Mouse (Mus musculus) erythroblast, embryonic 14.5 days (primary cell): ENCODE results near the gene Utrn. TPM values are rescaled to one million over a fixed set of nuclear protein-coding genes. Genes with fewer than 3 reads are reported as not detected.

ENCODE experiments used
- H3K27me3 ChIP-seq: 2 replicates; pipeline ENCODE4 v1.6.1; 2012; ENCODE audit warnings: inconsistent platforms; ENCODE audit not compliant: control insufficient read depth
- H3K36me3 ChIP-seq: 2 replicates; pipeline ENCODE4 v1.6.1; 2012; ENCODE audit warnings: mild to moderate bottlenecking, inconsistent platforms; ENCODE audit not compliant: control insufficient read depth
- H3K4me1 ChIP-seq: 2 replicates; pipeline ENCODE4 v1.6.1; 2012; ENCODE audit warnings: inconsistent platforms; ENCODE audit not compliant: control insufficient read depth
- H3K4me3 ChIP-seq: replicated peaks from 2 replicates; pipeline ENCODE3; 2012; ENCODE audit warnings: moderate library complexity, mild to moderate bottlenecking, inconsistent platforms
- H3K9me3 ChIP-seq: 2 replicates; pipeline ENCODE4 v1.6.1; 2012; ENCODE audit warnings: low read length, inconsistent platforms, mixed read lengths; ENCODE audit not compliant: control insufficient read depth
- GATA1 ChIP-seq: IDR thresholded peaks from 2 replicates; pipeline ENCODE4 v1.6.1; 2012; ENCODE audit warnings: low read length, inconsistent platforms, mixed read lengths
- TAL1 ChIP-seq: IDR thresholded peaks from 3 replicates; pipeline ENCODE4 v1.6.1; 2012; ENCODE audit warnings: low read length, inconsistent platforms, mixed read lengths
- polyA plus RNA-seq: library from polyadenylated mRNA; stranded (reverse); fragments of >175 nt; gene quantifications from 2 replicates; pipeline ENCODE4 v1.2.3, GENCODE M21; 2012

The Utrn gene
- 0.01 TPM in 2 replicates for polyA plus RNA-seq

DNA sequence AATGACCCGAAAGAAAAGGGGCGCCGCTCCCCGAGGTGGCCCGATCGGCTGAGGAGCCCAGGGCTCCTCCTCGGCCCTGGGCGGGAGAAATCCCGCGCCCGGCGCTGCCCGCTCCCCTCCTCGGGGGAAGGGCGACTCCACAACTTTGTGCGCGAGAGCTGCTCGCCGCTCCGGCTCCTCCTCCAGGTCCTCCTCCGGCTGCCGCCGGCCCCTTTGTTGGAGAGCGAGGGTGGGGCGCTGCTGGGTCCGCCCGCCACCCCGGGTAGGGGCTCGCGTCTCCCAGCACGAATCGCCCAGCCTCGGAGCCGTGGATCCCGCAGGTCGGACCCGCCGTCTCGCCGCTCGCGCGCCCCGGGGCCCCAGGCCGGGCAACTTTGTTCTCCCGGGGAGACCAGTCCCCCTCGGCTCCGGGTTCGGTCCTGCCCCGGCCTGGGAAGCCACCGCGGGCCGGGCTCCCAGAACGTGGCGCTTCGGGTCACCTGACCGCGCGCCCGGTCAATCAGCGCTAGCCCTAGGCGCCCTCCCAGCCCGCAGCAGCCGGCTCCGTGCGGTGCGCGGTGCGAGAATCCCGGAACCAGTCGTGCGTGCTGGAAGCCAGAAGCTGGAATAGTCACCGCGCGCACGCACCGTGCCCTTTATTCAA is at the start of gene Utrn:
Utrn (minus strand) TSS at position 337 of the 643 bp plus-strand sequence.
- peaks cover 23% of the 10 kb centered on the region for H3K4me1 ChIP-seq
- H3K4me3 ChIP-seq = peak within 1 kb of the TSS; percentile 64
- peaks cover 27% of the 10 kb centered on the region for H3K27me3 ChIP-seq

DNA sequence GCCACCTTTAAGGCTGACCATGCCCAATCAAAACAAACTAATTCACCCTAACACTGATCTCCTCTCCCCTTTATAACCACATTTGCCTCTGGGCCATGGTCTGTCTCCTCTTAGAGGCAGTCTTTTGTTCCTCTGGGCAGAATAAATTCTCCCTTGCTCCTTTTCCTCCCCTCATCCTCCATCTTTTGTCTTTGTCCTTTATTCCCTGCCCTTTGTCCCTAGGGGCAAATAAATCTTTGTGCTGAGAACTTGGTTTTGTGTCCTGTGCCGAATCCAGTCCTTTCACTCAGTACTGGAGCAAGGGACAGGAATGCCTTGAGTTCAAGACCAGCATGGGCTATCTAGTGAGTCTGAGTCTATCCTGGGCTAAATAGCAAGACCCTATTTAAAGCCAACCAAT is 48.5 kb upstream of the Utrn start:
- no peak overlapping the region for H3K4me3 ChIP-seq
- H3K4me1 ChIP-seq = peaks cover 9% of the 10 kb centered on the region
- H3K27me3 ChIP-seq = no peaks in the 10 kb centered on the region
- no peaks in the 10 kb centered on the region for H3K36me3 ChIP-seq
- H3K9me3 ChIP-seq = no peaks in the 10 kb centered on the region
- TF ChIP-seq GATA1 (no peak), TAL1 (no peak)

More for the DNA sequence above, at the start of gene Utrn:
- no peak for TF ChIP-seq GATA1
- no peak for TF ChIP-seq TAL1
- Histone ChIP-seq H3K9me3 (no peaks in the 10 kb centered on the region), H3K36me3 (no peaks in the 10 kb centered on the region)

DNA sequence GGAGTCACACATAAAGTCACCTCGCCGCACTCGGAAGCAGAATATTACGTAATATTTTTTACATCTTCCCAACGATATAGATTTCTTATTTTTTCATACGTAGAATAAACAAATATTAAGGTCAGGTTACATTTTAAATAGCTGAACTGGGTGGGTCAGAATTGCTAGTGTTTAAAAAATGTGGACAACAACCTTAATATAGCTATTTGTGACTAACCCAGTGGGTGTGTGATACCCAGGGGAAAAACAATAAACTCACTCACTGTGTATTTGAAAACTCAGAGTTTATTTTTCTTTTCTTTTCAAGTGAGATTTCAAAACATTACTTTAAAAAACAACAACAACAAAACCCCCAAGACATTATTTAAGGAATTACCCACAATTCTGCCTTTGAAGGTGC is 47.2 kb upstream of the Utrn start:
- no peaks in the 10 kb centered on the region for H3K36me3 ChIP-seq
- no peaks in the 10 kb centered on the region for H3K9me3 ChIP-seq
- no peaks in the 10 kb centered on the region for H3K27me3 ChIP-seq
- no peak for TF ChIP-seq TAL1
- TF ChIP-seq GATA1 = no peak
- H3K4me3 ChIP-seq = no peak overlapping the region
- no peaks in the 10 kb centered on the region for H3K4me1 ChIP-seq

DNA sequence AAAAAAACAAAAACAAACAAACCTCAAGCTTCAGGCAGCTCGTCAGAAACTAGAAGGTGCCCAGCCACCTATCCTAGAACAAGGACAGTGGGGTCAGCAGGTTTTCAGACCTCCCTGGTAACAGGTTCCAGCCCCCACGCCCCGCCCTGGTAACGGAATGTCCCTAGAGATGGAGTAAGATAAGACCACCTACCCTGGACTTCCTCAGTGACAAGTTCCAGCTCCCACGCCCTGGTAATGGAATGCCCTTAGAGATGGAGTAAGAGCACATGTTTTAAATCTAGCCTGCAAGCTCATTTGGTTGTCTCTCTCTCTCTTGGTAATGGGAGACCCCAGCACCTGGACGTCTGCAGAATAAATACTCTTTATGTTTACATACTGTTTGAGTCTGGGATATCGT is 46.7 kb upstream of the Utrn start:
- no peaks in the 10 kb centered on the region for H3K4me1 ChIP-seq
- no peaks in the 10 kb centered on the region for H3K36me3 ChIP-seq
- no peaks in the 10 kb centered on the region for H3K9me3 ChIP-seq
- TF ChIP-seq GATA1 = no peak
- H3K27me3 ChIP-seq = no peaks in the 10 kb centered on the region
- H3K4me3 ChIP-seq = no peak overlapping the region

DNA sequence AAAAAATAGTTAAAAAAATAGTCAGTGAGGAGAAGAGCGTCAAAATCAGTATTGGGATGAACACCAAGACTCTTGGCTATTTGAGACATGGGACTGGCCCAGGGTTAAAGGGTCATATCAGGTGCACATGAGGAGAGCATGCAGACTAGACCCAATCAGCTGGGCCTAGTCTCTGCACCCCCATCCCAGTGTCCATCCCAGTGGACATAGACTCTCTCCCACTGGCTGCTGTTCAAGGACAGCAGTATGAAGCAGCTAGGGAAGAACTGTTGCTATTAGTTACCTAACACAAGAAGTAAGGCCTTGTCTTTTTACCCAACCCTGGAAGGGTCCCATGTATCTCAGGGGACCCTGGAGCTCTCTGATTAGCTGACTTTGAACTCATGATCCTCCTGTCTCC is 45.0 kb upstream of the Utrn start:
- Histone ChIP-seq H3K4me3 (no peak overlapping the region), H3K9me3 (no peaks in the 10 kb centered on the region), H3K27me3 (no peaks in the 10 kb centered on the region), H3K4me1 (no peaks in the 10 kb centered on the region), H3K36me3 (no peaks in the 10 kb centered on the region)
- TF ChIP-seq TAL1 (no peak), GATA1 (no peak)

DNA sequence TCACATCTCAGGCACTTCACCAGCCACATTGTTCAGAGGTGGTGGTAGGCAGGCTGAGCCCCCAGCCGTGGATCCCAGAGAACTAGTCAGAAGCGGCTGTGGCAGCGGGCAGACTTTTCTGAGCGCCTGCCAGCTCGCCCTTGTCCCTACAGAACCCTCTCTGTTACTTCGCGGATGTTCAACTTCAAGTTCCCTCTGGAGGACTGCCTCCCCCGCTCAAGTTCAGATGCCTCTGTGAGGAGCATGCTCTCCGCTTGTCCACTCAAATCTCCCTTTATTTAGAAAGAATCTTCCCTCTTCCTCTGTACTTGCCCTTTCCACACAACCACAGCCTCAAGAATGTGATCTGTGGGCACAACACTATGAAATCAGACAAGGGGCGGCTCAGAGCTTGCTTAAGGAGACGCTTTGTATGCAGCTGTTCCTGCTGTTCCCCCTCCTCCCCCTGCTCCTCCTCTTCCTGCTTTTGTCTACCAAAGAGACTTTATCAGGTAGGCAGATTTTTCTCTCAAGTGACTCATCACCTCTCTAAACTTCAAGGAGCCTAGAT is 42.9 kb upstream of the Utrn start:
- TF ChIP-seq GATA1 (no peak), TAL1 (no peak)
- Histone ChIP-seq H3K9me3 (no peaks in the 10 kb centered on the region), H3K4me1 (no peaks in the 10 kb centered on the region)

DNA sequence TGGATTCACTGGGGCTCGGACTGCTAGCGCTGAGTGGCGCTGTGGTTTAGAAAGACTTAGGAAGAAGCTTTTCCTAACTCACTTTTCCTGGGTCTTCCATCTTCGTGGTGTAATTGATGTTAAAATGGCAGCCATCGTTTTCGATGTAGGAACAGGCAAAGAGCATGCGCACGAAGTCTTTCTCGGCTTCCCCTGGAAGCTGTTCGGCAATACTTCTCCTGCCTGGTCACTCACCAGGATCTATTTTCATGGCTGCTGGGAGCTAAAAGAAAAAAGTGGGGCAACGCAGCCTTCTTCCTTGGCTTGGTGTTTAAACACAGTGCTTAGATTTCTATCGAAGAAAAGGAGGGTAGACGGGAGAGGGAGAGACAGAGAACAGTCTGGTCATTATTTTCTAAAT is 42.3 kb upstream of the Utrn start:
- H3K27me3 ChIP-seq = no peaks in the 10 kb centered on the region
- H3K36me3 ChIP-seq = no peaks in the 10 kb centered on the region
- no peak overlapping the region for H3K4me3 ChIP-seq
- no peaks in the 10 kb centered on the region for H3K4me1 ChIP-seq
- TF ChIP-seq TAL1 (no peak), GATA1 (no peak)
- H3K9me3 ChIP-seq = no peaks in the 10 kb centered on the region

More for the DNA sequence above, 42.9 kb upstream of the Utrn start:
- no peak overlapping the region for H3K4me3 ChIP-seq
- H3K27me3 ChIP-seq = no peaks in the 10 kb centered on the region
- H3K36me3 ChIP-seq = no peaks in the 10 kb centered on the region

DNA sequence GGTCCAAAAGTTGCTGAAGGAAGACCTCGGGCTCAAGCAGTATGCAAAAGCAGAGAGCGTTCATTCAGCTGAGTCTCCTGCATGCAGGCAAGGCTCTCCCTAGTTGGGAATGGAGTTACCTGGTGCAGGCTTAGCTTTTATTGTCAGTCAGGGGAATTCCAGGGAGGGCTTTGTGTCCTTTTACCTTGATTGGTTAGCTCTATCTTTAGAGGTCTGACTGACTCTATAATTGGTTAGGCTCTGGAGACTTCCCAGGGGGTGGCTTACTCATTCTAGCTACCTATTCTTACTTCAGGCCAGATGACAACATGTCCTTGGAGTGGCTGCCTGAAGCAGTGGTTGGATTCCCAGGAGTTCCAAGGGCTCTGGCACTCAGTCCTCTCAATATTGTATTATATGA is 40.7 kb upstream of the Utrn start:
- Histone ChIP-seq H3K4me1 (no peaks in the 10 kb centered on the region), H3K36me3 (no peaks in the 10 kb centered on the region), H3K9me3 (no peaks in the 10 kb centered on the region), H3K4me3 (no peak overlapping the region), H3K27me3 (no peaks in the 10 kb centered on the region)
- TF ChIP-seq TAL1 (no peak), GATA1 (no peak)

DNA sequence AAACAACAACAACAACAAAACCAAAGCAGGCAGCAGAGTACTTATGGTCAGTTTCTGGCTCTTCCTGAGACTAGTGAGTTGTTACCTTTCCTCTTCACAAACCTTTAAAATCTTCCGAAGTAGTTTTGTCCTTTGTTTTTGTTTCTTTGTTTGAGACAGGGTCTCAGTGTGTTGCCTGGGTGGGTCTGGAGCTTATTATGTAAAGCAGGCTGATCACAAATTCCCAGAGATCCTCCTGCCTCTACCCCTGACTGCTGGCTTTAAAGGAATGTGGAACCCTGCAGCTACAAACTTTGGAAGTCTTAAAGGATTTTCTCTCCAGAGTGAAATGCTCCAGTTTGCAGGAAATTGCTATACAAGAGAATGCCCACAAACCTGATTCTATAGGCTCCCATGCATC is 40.0 kb upstream of the Utrn start:
- Histone ChIP-seq H3K4me1 (no peaks in the 10 kb centered on the region), H3K4me3 (no peak overlapping the region), H3K36me3 (no peaks in the 10 kb centered on the region), H3K27me3 (no peaks in the 10 kb centered on the region), H3K9me3 (no peaks in the 10 kb centered on the region)
- TF ChIP-seq GATA1 (no peak), TAL1 (no peak)

DNA sequence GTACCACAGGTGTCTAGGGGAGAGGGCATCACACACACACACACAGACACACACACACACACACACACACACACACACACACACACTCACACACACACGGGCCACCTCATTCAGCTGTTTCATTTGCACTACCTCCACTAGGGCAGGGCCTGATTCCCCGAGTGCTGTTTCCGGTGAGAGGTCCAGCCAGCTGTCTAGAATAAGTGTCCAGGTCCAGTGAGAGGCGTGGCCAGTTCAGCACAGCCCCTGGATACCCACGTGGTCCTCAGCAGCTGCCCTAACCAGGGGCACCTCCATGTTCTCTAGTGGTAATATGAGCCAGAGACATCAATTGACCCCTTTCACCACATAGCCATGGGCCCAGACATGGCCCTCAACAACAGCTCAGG is 35.0 kb upstream of the Utrn start:
- Histone ChIP-seq H3K36me3 (no peaks in the 10 kb centered on the region), H3K27me3 (no peaks in the 10 kb centered on the region), H3K9me3 (no peaks in the 10 kb centered on the region), H3K4me1 (peaks cover 4% of the 10 kb centered on the region), H3K4me3 (no peak overlapping the region)
- TF ChIP-seq GATA1 (no peak), TAL1 (no peak)
